Mouse (Mus musculus): Measurements from ENCODE around the gene Zdhhc21. TPM values are rescaled to one million over a fixed set of nuclear protein-coding genes. Genes with fewer than 3 reads are reported as not detected.

Gene Zdhhc21
- polyA plus RNA-seq, 1 experiment from 2014 or later, result 14.3 TPM

GRCm38 (mm10) chr4:82872121-82872520 is 12.4 kb upstream of the Zdhhc21 start:
- Histone ChIP-seq H3K4me3 (ENCODE audit: low read length) (no peak overlapping the region), H3K9ac (ENCODE audit: low read depth, low read length) (no peak overlapping the region), H3K27ac (ENCODE audit: low read depth, low read length) (no peak overlapping the region), H3K27me3 (ENCODE audit: control insufficient read depth, insufficient read depth, low read length) (no peaks in the 10 kb centered on the region), H3K36me3 (ENCODE audit: control insufficient read depth, insufficient read depth, low read length) (no peaks in the 10 kb centered on the region), H3K4me1 (ENCODE audit: control insufficient read depth, insufficient read depth, low read length) (no peaks in the 10 kb centered on the region), H3K4me2 (replicated peaks; ENCODE audit: low read depth, low read length) (no peak overlapping the region), H3K9me3 (ENCODE audit: control insufficient read depth, low read length) (no peaks in the 10 kb centered on the region)
- no peak for ATAC-seq (ENCODE audit: low FRiP score, low TSS enrichment)
- WGBS, result 51% methylated on average over 6 of the region's 6 CpGs

GRCm38 (mm10) chr4:82870931-82871330 is 11.2 kb upstream of the Zdhhc21 start:
- no peak overlapping the region for H3K27ac ChIP-seq (ENCODE audit: low read depth, low read length)
- no peak overlapping the region for H3K4me3 ChIP-seq (ENCODE audit: low read length)
- H3K9me3 ChIP-seq (ENCODE audit: control insufficient read depth, low read length), result no peaks in the 10 kb centered on the region
- H3K4me1 ChIP-seq (ENCODE audit: control insufficient read depth, insufficient read depth, low read length), result no peaks in the 10 kb centered on the region
- no peak overlapping the region for H3K9ac ChIP-seq (ENCODE audit: low read depth, low read length)
- ATAC-seq (ENCODE audit: low FRiP score, low TSS enrichment), result no peak
- no peaks in the 10 kb centered on the region for H3K27me3 ChIP-seq (ENCODE audit: control insufficient read depth, insufficient read depth, low read length)
- WGBS, result 70% methylated on average over 6 of the region's 6 CpGs
- H3K36me3 ChIP-seq (ENCODE audit: control insufficient read depth, insufficient read depth, low read length), result no peaks in the 10 kb centered on the region
- no peak overlapping the region for H3K4me2 ChIP-seq (replicated peaks; ENCODE audit: low read depth, low read length)

DNA sequence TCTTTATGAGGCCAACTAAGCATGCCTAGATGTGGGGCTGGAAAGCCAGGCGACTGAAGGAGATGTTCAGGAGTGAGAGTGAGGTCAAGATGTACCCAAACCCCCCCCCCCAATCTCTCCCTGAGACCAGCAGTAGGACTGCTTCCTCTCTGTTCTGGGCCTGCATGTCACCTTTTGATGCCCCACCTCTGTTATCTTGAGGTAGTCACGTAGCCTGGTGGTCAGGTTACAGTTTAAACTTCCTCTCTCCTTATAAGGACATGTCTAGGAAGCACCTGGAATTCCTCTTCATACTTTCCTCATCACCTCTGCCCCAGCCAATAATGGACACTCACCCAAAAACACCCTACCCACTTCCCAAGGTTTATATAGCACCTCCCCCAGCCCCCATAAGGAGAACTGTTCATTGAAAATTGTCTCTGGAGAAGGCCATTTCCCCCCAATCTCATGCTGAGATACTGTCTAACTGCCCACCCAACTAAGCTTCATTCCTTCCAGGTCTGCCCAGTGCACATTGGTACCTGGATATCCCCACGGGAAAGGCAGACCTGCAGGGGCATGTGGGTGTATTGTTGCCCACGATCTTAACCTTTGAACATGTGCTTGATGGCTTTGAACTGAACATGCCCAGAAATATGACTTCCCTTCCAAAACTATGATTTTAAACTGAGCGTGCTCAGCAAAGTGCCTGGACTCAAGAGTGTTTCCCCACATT is 8.1 kb upstream of the Zdhhc21 start:
- WGBS, result 80% methylated on average over 5 of the region's 5 CpGs
- H3K4me2 ChIP-seq (replicated peaks; ENCODE audit: low read depth, low read length), result no peak overlapping the region
- no peak overlapping the region for H3K9ac ChIP-seq (ENCODE audit: low read depth, low read length)
- H3K4me1 ChIP-seq (ENCODE audit: control insufficient read depth, insufficient read depth, low read length), result no peaks in the 10 kb centered on the region
- H3K36me3 ChIP-seq (ENCODE audit: control insufficient read depth, insufficient read depth, low read length), result no peaks in the 10 kb centered on the region
- H3K9me3 ChIP-seq (ENCODE audit: control insufficient read depth, low read length), result no peaks in the 10 kb centered on the region
- no peaks in the 10 kb centered on the region for H3K27me3 ChIP-seq (ENCODE audit: control insufficient read depth, insufficient read depth, low read length)
- H3K27ac ChIP-seq (ENCODE audit: low read depth, low read length), result no peak overlapping the region
- no peak overlapping the region for H3K4me3 ChIP-seq (ENCODE audit: low read length)
- ATAC-seq (ENCODE audit: low FRiP score, low TSS enrichment), result no peak

DNA sequence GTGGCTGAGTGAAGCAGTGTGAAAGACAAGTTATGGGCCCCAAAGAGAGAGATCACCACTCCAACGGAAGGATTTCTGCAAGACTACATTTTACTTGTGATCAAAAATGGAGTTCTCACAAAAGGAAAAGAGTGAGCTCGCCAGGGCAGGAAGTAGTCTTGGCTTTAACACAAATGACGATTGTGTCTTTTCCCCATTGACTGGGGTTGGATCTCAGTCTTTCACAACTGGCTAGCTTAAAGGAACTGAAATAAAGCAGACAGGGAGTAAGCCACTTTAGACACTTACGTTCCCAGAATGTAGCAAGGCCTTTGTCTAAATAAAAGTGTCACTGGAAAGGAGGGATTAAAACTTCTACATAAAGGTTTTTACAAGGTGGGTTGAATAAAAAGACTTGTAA is 7.4 kb upstream of the Zdhhc21 start:
- WGBS, result 71% methylated on average over 4 of the region's 4 CpGs
- H3K9ac ChIP-seq (ENCODE audit: low read depth, low read length), result no peak overlapping the region
- no peak for ATAC-seq (ENCODE audit: low FRiP score, low TSS enrichment)
- no peaks in the 10 kb centered on the region for H3K27me3 ChIP-seq (ENCODE audit: control insufficient read depth, insufficient read depth, low read length)
- no peak overlapping the region for H3K4me2 ChIP-seq (replicated peaks; ENCODE audit: low read depth, low read length)
- H3K4me3 ChIP-seq (ENCODE audit: low read length), result no peak overlapping the region
- H3K9me3 ChIP-seq (ENCODE audit: control insufficient read depth, low read length), result no peaks in the 10 kb centered on the region
- no peaks in the 10 kb centered on the region for H3K4me1 ChIP-seq (ENCODE audit: control insufficient read depth, insufficient read depth, low read length)
- H3K27ac ChIP-seq (ENCODE audit: low read depth, low read length), result no peak overlapping the region
- H3K36me3 ChIP-seq (ENCODE audit: control insufficient read depth, insufficient read depth, low read length), result no peaks in the 10 kb centered on the region

DNA sequence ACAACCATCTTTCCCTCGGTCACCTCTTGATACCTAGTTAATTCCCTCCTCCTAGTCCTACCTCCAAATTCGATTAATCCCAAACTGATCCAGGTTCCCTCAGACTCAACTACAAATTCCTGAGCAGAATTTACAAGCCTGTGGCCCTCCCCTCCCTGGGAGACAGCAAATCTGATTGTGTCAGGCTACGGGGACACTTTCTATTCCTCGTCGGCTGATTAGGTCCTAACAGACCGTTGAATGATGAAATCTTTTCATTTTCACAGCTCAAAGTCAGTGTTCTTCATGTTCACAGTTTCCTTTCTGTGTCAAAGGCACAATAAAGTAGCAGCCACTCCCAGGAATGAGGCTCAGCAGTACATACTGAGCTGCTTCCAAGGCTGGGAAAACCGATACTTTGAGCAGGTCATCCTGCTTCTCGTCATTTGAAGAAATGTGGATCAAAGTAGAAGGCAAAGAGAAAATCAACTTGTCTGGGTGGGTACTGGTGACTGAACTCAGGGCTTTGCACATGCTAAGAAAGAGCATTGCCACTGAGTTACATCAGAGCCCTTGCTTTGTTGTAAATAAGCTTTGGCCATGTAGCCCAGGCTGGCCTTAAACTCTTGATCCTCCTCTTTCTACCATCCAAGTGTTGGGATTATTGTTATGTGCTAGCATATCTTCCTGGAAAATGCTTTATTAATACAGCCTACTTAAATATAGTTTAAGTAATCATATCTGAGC is 5.4 kb upstream of the Zdhhc21 start:
- H3K9me3 ChIP-seq (ENCODE audit: control insufficient read depth, low read length), result no peaks in the 10 kb centered on the region
- no peak overlapping the region for H3K27ac ChIP-seq (ENCODE audit: low read depth, low read length)
- no peak overlapping the region for H3K9ac ChIP-seq (ENCODE audit: low read depth, low read length)
- no peak overlapping the region for H3K4me3 ChIP-seq (ENCODE audit: low read length)
- no peaks in the 10 kb centered on the region for H3K36me3 ChIP-seq (ENCODE audit: control insufficient read depth, insufficient read depth, low read length)
- no peaks in the 10 kb centered on the region for H3K27me3 ChIP-seq (ENCODE audit: control insufficient read depth, insufficient read depth, low read length)
- no peak for ATAC-seq (ENCODE audit: low FRiP score, low TSS enrichment)
- WGBS, result 81% methylated on average over 8 of the region's 8 CpGs
- no peak overlapping the region for H3K4me2 ChIP-seq (replicated peaks; ENCODE audit: low read depth, low read length)
- H3K4me1 ChIP-seq (ENCODE audit: control insufficient read depth, insufficient read depth, low read length), result no peaks in the 10 kb centered on the region

GRCm38 (mm10) chr4:82863316-82863715 is 3.6 kb upstream of the Zdhhc21 start:
- WGBS, result 78% methylated on average over 8 of the region's 8 CpGs
- H3K9me3 ChIP-seq (ENCODE audit: control insufficient read depth, low read length), result no peaks in the 10 kb centered on the region

DNA sequence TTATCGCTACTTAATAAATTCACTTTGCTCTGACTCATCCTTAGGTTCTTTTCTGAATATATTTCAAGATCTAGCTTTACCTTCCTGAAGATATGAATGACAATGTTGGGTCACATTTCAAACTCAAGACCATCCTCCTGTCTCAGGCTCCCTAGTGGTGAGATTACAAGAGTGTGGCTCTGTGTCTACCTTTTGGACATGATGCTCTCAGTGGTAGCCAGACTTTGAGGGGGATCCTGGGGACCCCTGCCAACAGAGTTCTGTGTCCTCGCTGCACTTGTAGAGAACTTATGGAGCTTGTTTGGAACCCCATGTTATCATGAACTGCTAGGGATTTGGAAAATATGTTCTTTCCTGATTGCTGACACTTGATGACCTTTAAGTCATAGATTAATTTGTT is 1.7 kb upstream of the Zdhhc21 start:
- 100% methylated on average over 2 of the region's 2 CpGs for WGBS
- Histone ChIP-seq H3K27ac (ENCODE audit: low read depth, low read length) (no peak overlapping the region), H3K4me2 (replicated peaks; ENCODE audit: low read depth, low read length) (no peak overlapping the region), H3K4me3 (ENCODE audit: low read length) (no peak overlapping the region), H3K4me1 (ENCODE audit: control insufficient read depth, insufficient read depth, low read length) (no peaks in the 10 kb centered on the region; the same call in 1 of the 2 replicates), H3K9ac (ENCODE audit: low read depth, low read length) (no peak overlapping the region), H3K9me3 (ENCODE audit: control insufficient read depth, low read length) (no peaks in the 10 kb centered on the region), H3K27me3 (ENCODE audit: control insufficient read depth, insufficient read depth, low read length) (no peaks in the 10 kb centered on the region), H3K36me3 (ENCODE audit: control insufficient read depth, insufficient read depth, low read length) (no peaks in the 10 kb centered on the region)
- ATAC-seq (ENCODE audit: low FRiP score, low TSS enrichment), result no peak

More at GRCm38 (mm10) chr4:82863316-82863715, 3.6 kb upstream of the Zdhhc21 start:
- Histone ChIP-seq H3K36me3 (ENCODE audit: control insufficient read depth, insufficient read depth, low read length) (no peaks in the 10 kb centered on the region), H3K4me2 (replicated peaks; ENCODE audit: low read depth, low read length) (no peak overlapping the region), H3K9ac (ENCODE audit: low read depth, low read length) (no peak overlapping the region), H3K4me1 (ENCODE audit: control insufficient read depth, insufficient read depth, low read length) (no peaks in the 10 kb centered on the region; the same call in 1 of the 2 replicates), H3K27me3 (ENCODE audit: control insufficient read depth, insufficient read depth, low read length) (no peaks in the 10 kb centered on the region), H3K4me3 (ENCODE audit: low read length) (no peak overlapping the region), H3K27ac (ENCODE audit: low read depth, low read length) (no peak overlapping the region)
- no peak for ATAC-seq (ENCODE audit: low FRiP score, low TSS enrichment)

DNA sequence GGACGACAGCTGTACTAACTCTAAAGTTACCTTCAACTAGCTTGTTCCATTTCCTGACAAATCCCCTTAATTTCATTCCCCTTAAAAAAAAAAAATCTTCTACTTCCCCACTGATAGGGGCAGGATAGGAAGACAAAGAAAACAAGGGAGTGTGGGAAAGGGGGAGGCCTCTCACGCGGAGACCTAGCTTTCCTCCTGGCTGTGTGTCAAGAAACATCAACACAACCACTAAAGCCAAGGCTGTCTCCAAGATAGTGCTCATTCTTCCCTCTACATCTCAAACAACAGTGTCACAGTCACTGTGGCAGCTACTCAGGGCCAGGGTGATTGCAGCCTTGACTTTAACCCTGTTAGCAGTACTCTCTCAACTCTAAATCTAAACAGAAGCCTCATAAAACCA is 808 bp upstream of the Zdhhc21 start:
- H3K36me3 ChIP-seq (ENCODE audit: control insufficient read depth, insufficient read depth, low read length), result no peaks in the 10 kb centered on the region
- ATAC-seq (ENCODE audit: low FRiP score, low TSS enrichment), result no peak
- no peak overlapping the region for H3K4me2 ChIP-seq (replicated peaks; ENCODE audit: low read depth, low read length)
- no peak overlapping the region for H3K4me3 ChIP-seq (ENCODE audit: low read length)
- no peak overlapping the region for H3K27ac ChIP-seq (ENCODE audit: low read depth, low read length)
- WGBS, result 41% methylated on average over 3 of the region's 3 CpGs
- no peak overlapping the region for H3K9ac ChIP-seq (ENCODE audit: low read depth, low read length)
- no peaks in the 10 kb centered on the region for H3K27me3 ChIP-seq (ENCODE audit: control insufficient read depth, insufficient read depth, low read length)
- no peaks in the 10 kb centered on the region for H3K9me3 ChIP-seq (ENCODE audit: control insufficient read depth, low read length)
- no peaks in the 10 kb centered on the region; the same call in 1 of the 2 replicates for H3K4me1 ChIP-seq (ENCODE audit: control insufficient read depth, insufficient read depth, low read length)

GRCm38 (mm10) chr4:82858431-82859010 is 1.2 kb downstream of the Zdhhc21 start:
- Histone ChIP-seq H3K4me2 (replicated peaks; ENCODE audit: low read depth, low read length) (peak overlapping the region; percentile 55), H3K27ac (ENCODE audit: low read depth, low read length) (peak overlapping the region; percentile 87; the same call in 1 of the 2 replicates), H3K27me3 (ENCODE audit: control insufficient read depth, insufficient read depth, low read length) (no peaks in the 10 kb centered on the region), H3K4me3 (ENCODE audit: low read length) (peak overlapping the region; percentile 86), H3K36me3 (ENCODE audit: control insufficient read depth, insufficient read depth, low read length) (no peaks in the 10 kb centered on the region), H3K9ac (ENCODE audit: low read depth, low read length) (peak overlapping the region; percentile 83), H3K9me3 (ENCODE audit: control insufficient read depth, low read length) (no peaks in the 10 kb centered on the region), H3K4me1 (ENCODE audit: control insufficient read depth, insufficient read depth, low read length) (no peaks in the 10 kb centered on the region; the same call in 1 of the 2 replicates)
- 26% methylated on average over 4 of the region's 4 CpGs for WGBS
- ATAC-seq (ENCODE audit: low FRiP score, low TSS enrichment), result no peak
